ENCODE assay signal across 21 mouse cellular contexts in the genomic region with DNA sequence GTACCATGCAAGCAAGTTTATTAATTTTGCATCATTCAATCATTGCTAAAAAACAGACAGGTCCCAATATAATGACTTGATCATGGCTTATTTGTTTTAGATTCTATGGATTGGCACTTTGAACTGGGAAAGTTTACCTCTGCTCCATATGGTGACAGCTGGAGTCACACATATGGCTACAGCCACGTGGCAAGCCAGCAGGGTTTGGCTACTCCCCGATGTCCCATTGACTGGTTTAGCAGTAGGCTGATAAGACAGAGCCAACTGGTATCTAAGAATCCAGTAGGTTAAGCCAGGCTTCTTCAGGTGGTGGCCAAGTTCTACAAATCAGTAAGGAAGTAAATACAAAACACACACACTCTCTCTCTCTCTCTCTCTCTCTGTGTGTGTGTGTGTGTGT. TPM values are rescaled to one million over a fixed set of nuclear protein-coding genes. Genes with fewer than 3 reads are reported as not detected.
DNase-seq lines count a peak whose midpoint lies in the region; ATAC-seq and TF ChIP-seq lines count a peak whose summit lies in the region.
"Had no signal": no experiment of that assay in that cellular context is flagged by ENCODE, and none has a peak within 500 bp of the region (broad histone marks: within the 10 kb centered on the region; RNA-seq: fewer than 3 reads in every experiment).

No protein-coding gene starts in this region.

- H3K4me3 ChIP-seq in left cerebral cortex, adult 2 months, result no peak overlapping the region
- H3K4me3 ChIP-seq: embryonic facial prominence, embryonic 10.5 days; embryonic facial prominence, embryonic 12.5 days; forebrain, embryonic 13.5 days; forebrain, embryonic 15.5 days had no signal

- no peak for TF ChIP-seq CTCF in left cerebral cortex, adult 2 months (IDR thresholded peaks at IDR 0.05)

- no peak for ATAC-seq in cerebellum, adult (ENCODE audit: insufficient number of reproducible peaks, low FRiP score, low TSS enrichment)
- ATAC-seq: activated CD4-positive, CD25-positive, alpha-beta regulatory T cell, adult 4 months; CD4-positive, CD25-positive, alpha-beta regulatory T cell, adult 4 months; forebrain, embryonic 13.5 days; forebrain, embryonic 15.5 days; forebrain, postnatal 0 days; Patski had no signal

- intact Hi-C loops in left cerebral cortex, postnatal 4 days (cut with DNase I), result no loop called here
- intact Hi-C loops in left cerebral cortex, adult 2 months (cut with DNase I), result loop anchor here (2.0 kb wide), 1 partner anchor 19 kb away; the partner anchor contains the start of gene Klhl2

- DNase-seq in cerebellum, adult 8-10 months, result peak; percentile 10
- no peak for DNase-seq in cerebellum, adult 9-10 months
- peak; percentile 73 to 82 for DNase-seq in cerebellum, postnatal 10 days
- peak; percentile 48 to 59 for DNase-seq in cerebellum, postnatal 25 days
- no peak for DNase-seq in cerebellum, postnatal 4 days (ENCODE audit: low spot score in 2 of 2)
- peak; percentile 14 for DNase-seq in left cerebral cortex, postnatal 4 days
- DNase-seq in left cerebral cortex, adult 2 months (ENCODE audit: extremely low spot score in 1 of 2, low spot score in 2 of 2), result no peak
- DNase-seq: adrenal gland, adult 8-10 months; adrenal gland, postnatal 14 days; adrenal gland, postnatal 36 days; B cell, adult 2 months; cerebellum, adult 11 months; forebrain, postnatal 0 days had no signal

- no peak overlapping the region for H3K27ac ChIP-seq in left cerebral cortex, adult 2 months
- H3K27ac ChIP-seq: embryonic facial prominence, embryonic 10.5 days; embryonic facial prominence, embryonic 12.5 days; forebrain, embryonic 13.5 days; forebrain, embryonic 15.5 days had no signal

RNA-seq across cellular contexts. Expression of gene Klhl2, which starts 20.4 kb away (rescaled TPM):
- total RNA-seq in left cerebral cortex, postnatal 4 days (2021), result 100 to 1,000 TPM in 1 of 2 experiments, 10 to 100 TPM in 1; 97.3 to 103 TPM
- 100 to 1,000 TPM; 158 to 173 TPM for total RNA-seq in left cerebral cortex, adult 2 months (2021)

Comparison
In these comparisons a context has a peak if more than half of its experiments do, and no peak if none do; other contexts are left out.
1. DNase-seq: peak in cerebellum, adult 8-10 months (single experiment), cerebellum, postnatal 10 days (2 of 2), cerebellum, postnatal 25 days (2 of 2) and left cerebral cortex, postnatal 4 days (single experiment); none in cerebellum, adult 9-10 months (single experiment), cerebellum, postnatal 4 days (0 of 2) and left cerebral cortex, adult 2 months (0 of 2).